Mouse (Mus musculus) thymus, postnatal 4 days (tissue): ENCODE measurements around the gene Rfx6.

Experiments
- DNase-seq: peaks from one replicate; pipeline ENCODE4 v3.0.0; 2021

Gene Rfx6

DNA sequence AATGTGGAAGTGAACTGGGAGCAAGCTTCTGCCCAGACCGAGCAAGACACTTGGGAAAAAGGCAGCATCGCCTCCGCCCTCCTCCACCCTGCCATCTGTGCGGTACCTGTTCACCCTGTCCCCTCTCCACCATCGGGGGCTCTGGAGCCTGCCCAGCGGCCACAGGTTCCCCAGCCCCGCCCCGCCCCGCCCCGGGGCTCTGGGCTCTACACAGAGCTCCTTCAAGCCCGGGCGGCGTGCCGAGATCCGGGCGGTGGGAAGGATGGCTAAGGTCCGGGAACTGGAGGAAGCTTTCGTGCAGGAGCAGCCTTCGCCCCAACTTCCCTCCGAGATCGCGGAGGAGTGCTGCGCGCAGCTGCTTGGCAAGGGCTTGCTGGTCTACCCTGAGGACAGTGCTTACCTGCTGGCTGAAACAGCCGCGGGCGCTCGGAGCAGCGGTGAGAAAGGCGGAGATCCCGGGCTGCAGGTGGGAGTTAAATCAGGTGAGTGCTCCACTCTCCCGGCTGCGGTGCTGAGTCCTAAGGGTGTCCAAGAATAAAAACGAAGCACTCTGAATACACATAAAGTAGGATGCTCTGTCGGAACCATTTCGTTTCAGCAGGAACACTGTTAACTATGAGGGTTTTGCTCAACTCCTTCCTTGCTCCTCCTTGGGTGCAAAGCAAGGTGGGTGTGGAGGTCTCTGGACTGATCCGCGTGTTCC is at the start of gene Rfx6:
Rfx6 (plus strand) TSS at position 209 of the 703 bp plus-strand sequence.
- no peak for DNase-seq

DNA sequence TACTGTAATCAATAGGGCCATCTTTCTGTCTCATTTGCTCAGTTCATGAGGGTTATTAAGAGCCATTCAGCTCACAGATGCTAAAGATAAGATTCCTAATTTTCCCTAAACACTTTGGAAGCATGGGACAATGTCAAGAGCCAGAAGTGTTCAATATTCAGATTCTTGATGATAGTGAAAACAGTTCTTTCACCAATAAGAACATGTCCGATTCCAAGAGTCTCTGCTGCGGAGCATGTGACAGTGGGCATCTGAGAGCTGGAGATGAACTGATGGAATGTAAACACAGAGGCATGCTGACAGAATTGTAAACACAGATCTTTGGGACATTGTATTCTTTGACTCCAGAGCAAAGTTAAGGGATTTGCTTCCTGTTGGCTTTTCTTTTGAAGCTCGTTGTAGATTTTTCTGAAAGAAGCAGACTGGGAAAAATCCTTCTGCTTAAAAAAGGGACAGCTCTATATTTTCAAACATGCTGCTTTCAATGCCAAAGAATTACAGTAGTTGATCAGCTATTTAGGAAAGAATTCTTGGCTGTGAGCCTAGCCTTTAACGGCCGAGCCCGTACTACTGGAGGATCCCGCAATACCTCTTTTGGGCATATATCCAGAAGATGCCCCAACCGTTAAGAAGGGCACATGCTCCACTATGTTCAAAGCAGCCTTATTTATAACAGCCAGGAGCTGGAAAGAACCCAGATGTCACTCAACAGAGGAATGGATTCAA is 46.0 kb upstream of the Rfx6 start, which contains the start of gene Gprc6a:
Gprc6a (minus strand) TSS at position 51 of the 726 bp plus-strand sequence.
- no peak for DNase-seq

- DNase-seq = no peak
Observed at GRCm38 (mm10) chr10:51649506-51650221, 27.9 kb upstream of the Rfx6 start.

DNA sequence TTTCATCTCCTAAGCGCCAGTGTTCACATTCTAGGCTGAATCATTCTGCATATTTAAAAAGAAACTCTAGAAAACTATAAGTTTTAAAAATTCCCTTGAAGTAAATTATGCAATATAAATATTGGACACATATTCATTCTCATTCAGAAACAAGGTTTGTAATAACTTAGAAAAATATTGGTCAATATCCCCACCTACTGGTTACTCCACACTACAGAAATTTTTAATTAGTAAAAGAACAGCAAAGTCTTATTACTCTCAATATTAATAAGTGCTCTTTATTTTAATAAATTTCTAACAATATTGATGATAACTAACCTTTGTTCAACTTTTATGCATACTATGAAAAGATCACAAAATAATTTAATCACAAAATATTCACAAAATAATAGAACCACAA is 20.2 kb upstream of the Rfx6 start:
- DNase-seq = no peak

GRCm38 (mm10) chr10:51669334-51669733 is 8.2 kb upstream of the Rfx6 start:
- DNase-seq = no peak

DNA sequence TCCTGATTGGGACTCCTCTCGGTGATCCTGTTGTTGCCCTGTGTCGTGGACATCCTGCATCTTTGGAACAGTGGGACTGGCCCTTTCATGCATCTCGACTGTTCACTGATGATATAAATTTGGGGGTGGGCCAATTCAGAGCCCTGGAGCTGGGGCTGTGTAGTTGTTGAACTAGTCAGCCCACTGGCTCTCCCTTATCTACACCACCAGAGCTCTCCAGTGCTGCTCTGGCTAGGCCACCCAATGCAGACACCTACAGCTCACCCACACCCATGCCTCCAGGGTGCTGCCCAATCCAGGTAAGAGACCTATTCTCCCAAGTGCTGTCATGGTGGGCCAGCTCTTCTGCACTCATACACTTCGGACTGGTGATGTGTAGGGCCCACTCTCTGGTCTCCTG is 6.0 kb upstream of the Rfx6 start:
- no peak for DNase-seq

DNA sequence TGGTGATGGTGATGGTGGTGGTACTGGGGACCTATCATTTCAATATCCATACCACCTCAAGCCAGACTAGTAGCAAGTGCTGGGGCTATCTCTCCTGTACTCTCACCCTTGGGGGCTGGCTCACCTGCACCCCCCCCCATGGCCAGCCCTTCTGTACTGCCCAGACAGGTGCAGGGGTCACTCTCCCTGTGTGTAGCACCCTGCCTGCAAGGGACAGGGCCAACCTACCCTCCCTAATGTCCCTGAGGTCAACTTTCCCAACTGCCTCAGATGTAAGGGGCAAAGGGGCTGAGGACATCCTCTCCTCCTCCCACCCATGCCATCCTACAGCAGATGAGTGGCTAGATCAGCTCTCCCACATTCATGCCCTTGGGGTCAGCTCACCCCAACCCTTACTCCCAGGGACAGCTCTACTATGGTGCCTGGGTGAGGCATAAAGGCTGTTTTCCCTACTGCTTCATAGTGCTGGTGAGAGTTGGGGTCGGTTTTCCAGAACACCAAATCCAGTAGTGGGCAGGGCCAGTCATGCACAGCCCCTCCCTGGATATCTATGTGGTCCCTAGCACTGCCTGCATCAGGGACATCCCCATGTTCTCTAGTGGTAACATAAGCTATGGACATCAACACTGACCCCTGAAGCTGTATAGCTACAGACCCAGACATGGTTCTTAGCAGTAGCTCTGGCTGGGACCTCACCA is 5.3 kb upstream of the Rfx6 start:
- DNase-seq = no peak

DNA sequence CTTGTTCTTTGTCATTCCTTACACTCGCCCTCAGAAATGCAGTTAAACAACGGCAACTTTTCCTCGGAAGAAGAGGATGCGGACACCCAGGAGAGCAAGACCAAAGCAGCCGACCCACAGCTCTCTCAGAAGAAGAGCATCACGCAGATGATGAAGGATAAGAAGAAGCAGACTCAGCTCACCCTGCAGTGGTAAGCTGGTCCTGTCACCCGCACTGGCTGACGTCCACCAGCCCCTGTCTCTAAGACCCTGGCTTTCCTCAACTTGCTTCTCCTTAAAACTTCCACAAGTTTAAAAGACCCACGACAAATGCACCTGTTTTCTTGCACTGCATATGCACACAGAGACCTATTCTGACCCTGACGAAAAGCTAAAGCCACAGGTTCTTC is 689 bp downstream of the Rfx6 start:
- no peak for DNase-seq

DNA sequence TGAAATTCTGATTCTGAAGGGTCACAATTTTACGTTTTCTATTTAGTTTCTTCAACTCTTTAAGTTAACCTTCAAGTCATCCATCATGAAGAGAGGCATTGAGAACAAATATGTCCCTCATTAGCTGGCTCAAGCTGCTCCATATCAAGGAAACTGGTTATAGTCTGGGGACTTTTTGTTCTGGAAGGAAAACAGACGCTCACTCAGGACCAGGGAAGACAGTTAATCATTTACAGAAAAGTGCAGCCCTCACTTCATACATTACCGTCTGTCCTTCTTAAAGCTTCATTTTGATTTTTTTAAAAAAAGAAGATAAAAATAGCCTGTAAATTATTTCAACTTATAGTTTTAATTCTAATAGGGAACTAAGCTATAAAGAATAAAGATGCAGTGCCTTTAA is 43.3 kb downstream of the Rfx6 start:
- no peak for DNase-seq

DNA sequence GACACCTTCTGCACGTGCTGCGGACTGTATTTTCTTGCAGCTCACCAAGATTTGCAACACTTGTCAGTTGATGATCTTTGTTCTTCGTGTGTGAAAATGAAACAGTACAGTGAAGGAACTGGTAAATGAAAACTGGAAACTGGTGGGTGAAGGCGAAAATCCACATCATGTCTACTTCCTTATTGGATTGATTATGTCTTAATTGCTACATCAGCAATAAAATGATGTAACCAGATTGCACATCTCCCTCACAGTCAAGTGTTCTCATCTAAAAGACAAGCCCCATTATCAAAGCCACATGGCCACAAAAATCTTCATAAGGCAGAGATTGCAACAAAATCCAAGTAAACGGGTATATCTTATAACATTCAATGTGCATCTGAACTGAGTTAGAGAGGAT is 83.9 kb downstream of the Rfx6 start:
- no peak for DNase-seq

DNA sequence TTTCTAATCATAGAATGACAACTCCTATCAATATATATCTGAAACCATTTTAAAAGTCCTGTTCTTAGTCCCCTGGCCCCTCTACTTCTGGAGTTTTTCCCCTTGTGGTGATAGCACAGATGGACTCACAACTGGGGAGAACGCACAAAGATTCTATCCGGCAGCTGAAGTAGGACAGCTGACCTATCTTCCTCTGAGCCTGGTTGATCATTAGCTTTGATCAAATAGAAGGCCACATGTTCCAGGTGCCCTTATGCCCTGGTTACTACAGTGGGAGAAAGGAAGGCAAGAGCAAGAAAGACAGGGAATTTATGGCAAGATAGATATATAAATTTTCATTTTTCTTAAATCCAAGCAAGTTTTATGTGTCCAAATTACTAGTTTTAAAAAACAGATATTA is 85.7 kb downstream of the Rfx6 start:
- no peak for DNase-seq

DNA sequence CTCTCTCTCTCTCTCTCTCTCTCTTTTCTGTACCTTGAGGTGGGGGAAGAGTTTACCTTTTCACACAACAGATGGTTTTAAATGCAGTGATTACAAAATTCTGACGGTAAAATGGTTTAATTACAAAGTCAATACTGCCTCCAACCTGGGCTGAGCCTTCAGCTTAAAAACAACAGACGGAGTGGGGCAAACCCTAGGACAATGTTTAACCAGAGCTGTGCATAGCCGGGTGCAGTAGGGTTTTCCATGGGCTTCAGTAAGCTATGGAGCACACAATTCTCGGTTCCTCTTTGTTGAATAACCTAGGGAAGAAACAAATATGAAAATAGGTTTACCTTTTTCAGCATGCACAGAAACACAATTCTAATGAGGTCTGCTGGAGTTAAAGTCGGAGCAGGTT is 90.9 kb downstream of the Rfx6 start:
- DNase-seq = no peak

DNA sequence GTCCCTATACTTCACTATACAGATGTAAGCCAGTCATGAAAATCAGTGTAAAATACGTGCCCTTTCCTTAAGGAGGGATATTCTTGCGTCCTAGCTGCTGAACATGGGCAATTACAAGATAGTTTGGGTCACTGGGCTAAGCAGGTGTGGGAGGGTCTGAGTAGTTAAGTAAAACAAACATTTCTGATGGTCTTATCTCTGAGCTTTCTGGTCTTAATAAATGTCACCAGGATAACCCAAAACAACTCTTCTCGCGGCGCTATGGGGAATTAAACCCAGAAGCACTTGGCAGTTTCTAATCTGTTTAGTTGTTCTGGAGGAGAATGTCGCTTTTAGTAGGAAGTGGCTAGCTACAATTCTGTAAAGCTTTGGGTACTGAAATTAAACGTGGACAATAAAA is 91.7 kb downstream of the Rfx6 start:
- no peak for DNase-seq

DNA sequence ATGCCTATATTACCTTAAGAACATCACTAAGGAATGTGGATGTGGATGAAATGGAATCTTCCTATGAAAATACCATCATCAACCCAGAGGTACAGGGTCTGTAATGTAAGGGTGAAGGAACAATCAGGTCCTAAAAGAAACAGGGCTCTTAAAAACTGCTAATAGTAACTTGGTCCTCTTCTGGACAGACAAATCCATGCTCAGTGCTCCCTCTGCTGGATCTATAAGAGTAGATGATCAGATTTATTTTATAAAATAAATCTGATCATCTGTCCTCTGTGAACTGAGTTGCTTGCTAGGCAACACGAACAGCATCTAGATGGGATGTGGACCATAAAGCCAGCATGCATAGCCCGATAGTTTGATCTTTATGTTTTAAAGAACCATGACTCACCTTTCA is 102.1 kb downstream of the Rfx6 start:
- no peak for DNase-seq
